Mouse (Mus musculus) bone marrow macrophage, adult 2 months (primary cell): ENCODE measurements around the gene Zfp36l1. TPM values are rescaled to one million over a fixed set of nuclear protein-coding genes. Genes with fewer than 3 reads are reported as not detected.

ENCODE experiments used
- H3K27ac ChIP-seq: 2 replicates; pipeline ENCODE4 v1.5.1; 2012; ENCODE audit warnings: low read depth, low read length; ENCODE audit not compliant: insufficient read depth
- H3K4me1 ChIP-seq: 2 replicates; pipeline ENCODE4 v1.6.1; 2012; ENCODE audit warnings: low read length; ENCODE audit not compliant: control insufficient read depth, insufficient read depth
- H3K4me3 ChIP-seq: 2 replicates; pipeline ENCODE4 v1.5.1; 2012; ENCODE audit warnings: mild to moderate bottlenecking, low read length, moderate library complexity; ENCODE audit not compliant: insufficient read depth
- CTCF ChIP-seq: IDR thresholded peaks from 2 replicates; pipeline ENCODE4 v1.5.1; 2012; ENCODE audit warnings: low read depth, mild to moderate bottlenecking, low read length, moderate library complexity
- POLR2A ChIP-seq: IDR thresholded peaks from 2 replicates; pipeline ENCODE4 v1.6.1; 2012; ENCODE audit warnings: mild to moderate bottlenecking, low read depth, low read length, borderline replicate concordance
- polyA plus RNA-seq: library from polyadenylated mRNA; stranded (reverse); fragments of >200 nt; gene quantifications from 2 replicates; pipeline ENCODE4 v1.2.4, GENCODE M21; 2012; ENCODE audit not compliant: missing spikeins, insufficient read depth, insufficient read length

Gene Zfp36l1
- polyA plus RNA-seq, 1 experiment = 268 TPM

GRCm38 (mm10) chr12:80060809-80061208, 52.0 kb downstream of the Zfp36l1 start:
- Histone ChIP-seq H3K4me1 (peaks cover 40% of the 10 kb centered on the region), H3K4me3 (no peak overlapping the region), H3K27ac (no peak overlapping the region)
- no peak for TF ChIP-seq POLR2A
- TF ChIP-seq CTCF = no peak

DNA sequence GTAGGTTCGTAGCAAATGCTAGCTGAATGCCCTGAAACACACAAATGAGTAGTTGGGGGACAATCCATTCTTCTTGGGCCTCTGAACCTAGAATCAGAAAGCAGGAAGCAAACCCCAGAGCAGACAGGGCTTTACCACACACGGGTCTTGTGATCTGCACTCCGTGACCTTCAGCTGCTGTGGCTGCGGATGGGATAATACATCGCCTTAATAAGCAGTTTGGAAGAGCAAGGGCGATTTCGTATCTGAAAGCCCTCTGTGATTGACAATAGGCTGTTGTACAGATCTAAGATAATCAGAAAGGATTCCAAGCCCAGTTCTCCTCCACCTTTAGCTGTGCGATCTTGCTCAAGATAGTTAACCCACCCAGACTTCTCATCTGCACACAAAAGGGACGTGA, 52.5 kb downstream of the Zfp36l1 start:
- Histone ChIP-seq H3K4me3 (no peak overlapping the region), H3K4me1 (peaks cover 38% of the 10 kb centered on the region), H3K27ac (no peak overlapping the region)
- no peak for TF ChIP-seq CTCF
- TF ChIP-seq POLR2A = no peak

- TF ChIP-seq POLR2A (no peak), CTCF (no peak)
Observed at GRCm38 (mm10) chr12:80059773-80060328, 53.0 kb downstream of the Zfp36l1 start.

More at GRCm38 (mm10) chr12:80059773-80060328, 53.0 kb downstream of the Zfp36l1 start:
- Histone ChIP-seq H3K4me3 (no peak overlapping the region), H3K27ac (no peak overlapping the region), H3K4me1 (peaks cover 36% of the 10 kb centered on the region)

Other genes starting within 250 kb of the Zfp36l1 start
- gene Actn1, start 147.4 kb upstream of the Zfp36l1 start, polyA plus RNA-seq = 60.2 and 62.4 TPM in 2 replicates